Mouse (Mus musculus) layer of hippocampus, adult 2 months (tissue): Measurements from ENCODE around the gene Tmem164. TPM values are rescaled to one million over a fixed set of nuclear protein-coding genes. Genes with fewer than 3 reads are reported as not detected.

Source experiments
- DNase-seq, 2 experiments: peaks; one replicate each; pipeline ENCODE4 v3.0.0; 2022; ENCODE audit warnings: low spot score in 2 of 2
- H3K27ac ChIP-seq: fragments of 200-600 bp; 2 replicates; pipeline ENCODE4 v1.8.1; 2022
- H3K4me3 ChIP-seq: fragments of 200-600 bp; 2 replicates; pipeline ENCODE4 v1.8.1; 2022; ENCODE audit warnings: mild to moderate bottlenecking
- CTCF ChIP-seq: fragments of 200-600 bp; conservative IDR thresholded peaks from 2 replicates; pipeline ENCODE4 v1.8.1; 2022; ENCODE audit warnings: antibody characterized with exemption, mild to moderate bottlenecking, moderate library complexity
- total RNA-seq, 2 experiments: library from RNA; stranded (reverse); gene quantifications; 2 replicates each; pipeline ENCODE4 v1.2.3; 2021

The Tmem164 gene
- total RNA-seq, 2 experiments from 2014 or later: 17.4 to 18.6 TPM

DNA sequence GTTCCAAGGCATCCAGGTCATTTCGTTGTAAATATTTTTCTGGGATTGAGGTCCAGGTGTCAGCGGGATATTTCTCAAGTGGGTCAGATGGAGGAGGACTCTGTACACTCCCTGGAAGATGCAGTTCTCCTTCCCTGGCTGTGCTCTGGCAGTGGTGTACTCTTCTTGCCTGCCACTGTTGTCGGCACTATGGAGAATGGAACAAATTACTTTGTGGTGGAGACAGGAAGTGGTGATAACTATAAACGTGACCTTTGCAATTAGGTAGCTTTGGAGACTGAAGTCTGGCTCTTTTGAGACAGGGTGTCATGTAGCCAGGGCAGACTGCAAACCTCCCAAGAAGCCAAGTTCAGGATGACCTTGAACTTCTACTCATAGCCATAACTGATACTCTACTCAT is 55.9 kb downstream of the Tmem164 start:
- no peak for TF ChIP-seq CTCF
- DNase-seq: no peak

DNA sequence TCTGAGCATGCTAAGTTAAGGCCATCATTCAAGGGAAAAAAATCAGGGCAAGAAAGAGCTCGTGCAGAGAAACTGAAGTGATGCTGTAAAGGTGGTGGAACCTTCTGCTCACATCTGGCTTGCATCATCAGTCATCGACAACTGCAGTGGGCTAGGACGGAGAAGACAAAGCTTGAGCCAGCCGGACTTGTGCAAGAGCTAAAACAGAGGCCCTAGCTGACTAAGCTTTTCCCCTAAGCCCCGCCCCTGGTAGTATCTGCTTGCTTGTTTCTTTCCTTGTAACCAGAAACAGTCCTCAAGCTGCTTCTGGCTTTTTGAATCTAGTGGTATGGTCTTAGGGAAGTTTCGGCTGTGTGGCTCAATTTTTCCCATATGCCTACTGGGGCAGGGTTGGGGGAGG is 56.5 kb downstream of the Tmem164 start:
- DNase-seq: no peak
- TF ChIP-seq CTCF: no peak
- H3K4me3 ChIP-seq: no peak overlapping the region
- H3K27ac ChIP-seq: no peak overlapping the region

More for the DNA sequence above, 55.9 kb downstream of the Tmem164 start:
- no peak overlapping the region for H3K27ac ChIP-seq
- no peak overlapping the region for H3K4me3 ChIP-seq

DNA sequence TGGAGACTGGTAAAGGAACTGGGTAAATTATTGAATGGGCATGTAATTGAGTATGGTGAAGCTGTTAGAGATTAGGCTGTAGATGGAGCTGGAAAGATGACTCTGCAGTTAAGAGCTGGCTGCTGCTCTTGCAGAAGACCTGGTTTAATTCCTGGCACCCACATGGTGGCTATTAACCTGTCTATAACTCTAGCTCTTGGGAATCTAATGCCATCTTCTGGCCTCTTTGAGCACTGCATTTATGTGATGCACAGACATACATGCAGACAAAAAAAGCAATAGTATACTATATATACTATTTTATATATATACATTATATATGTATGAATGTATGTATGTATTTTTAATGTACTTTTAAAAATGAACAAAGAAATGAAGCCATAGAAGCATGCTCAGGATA is 66.2 kb downstream of the Tmem164 start:
- Histone ChIP-seq H3K4me3 (no peak overlapping the region), H3K27ac (no peak overlapping the region)
- TF ChIP-seq CTCF: peak; percentile 44
- no peak for DNase-seq

- no peak for TF ChIP-seq CTCF
- DNase-seq: no peak
- Histone ChIP-seq H3K27ac (no peak overlapping the region), H3K4me3 (no peak overlapping the region)
Observed at GRCm38 (mm10) chrX:142748574-142748973, 67.4 kb downstream of the Tmem164 start.

DNA sequence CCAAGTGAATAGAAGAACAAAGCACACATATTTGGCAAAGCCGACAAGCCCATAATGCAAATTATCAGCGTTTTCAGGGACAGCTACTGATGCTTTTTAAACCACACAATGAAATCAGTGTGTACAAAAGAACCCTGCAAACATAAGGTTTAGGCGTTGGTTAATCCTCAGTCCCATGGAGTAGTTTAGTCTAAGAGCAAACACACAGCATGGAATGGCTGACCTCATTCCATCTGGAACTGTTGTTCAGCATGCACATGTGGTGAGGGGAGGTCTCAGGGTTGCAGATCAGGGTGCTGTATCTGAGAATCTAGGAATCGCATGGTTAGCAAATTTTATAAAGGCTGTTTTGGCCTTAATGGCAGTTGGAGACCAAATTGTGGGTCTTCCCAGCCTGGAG is 69.6 kb downstream of the Tmem164 start:
- TF ChIP-seq CTCF: no peak
- H3K27ac ChIP-seq: no peak overlapping the region
- H3K4me3 ChIP-seq: no peak overlapping the region
- no peak for DNase-seq

DNA sequence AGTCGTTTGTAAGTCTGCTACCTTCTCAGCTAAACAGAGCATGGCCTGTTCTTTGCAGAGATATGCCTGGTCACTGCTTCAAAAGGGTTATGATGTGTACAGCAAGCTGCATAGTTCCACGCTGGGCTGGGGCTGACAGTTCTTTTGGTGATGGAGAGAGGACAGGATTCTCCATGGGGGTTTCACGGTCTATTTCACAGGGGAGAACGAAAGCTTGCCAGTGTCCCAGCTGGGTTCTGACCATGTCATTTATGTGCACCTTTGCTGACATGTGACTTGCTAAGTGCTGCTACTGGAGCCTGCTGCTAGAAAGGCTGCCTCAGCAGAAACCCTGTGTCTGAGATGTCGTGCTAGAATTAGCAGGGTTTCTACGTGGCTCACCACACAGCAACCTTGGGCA is 74.3 kb downstream of the Tmem164 start:
- H3K27ac ChIP-seq: no peak overlapping the region
- no peak for DNase-seq
- TF ChIP-seq CTCF: no peak

GRCm38 (mm10) chrX:142760415-142760814 is 79.2 kb downstream of the Tmem164 start:
- no peak for DNase-seq
- TF ChIP-seq CTCF: no peak
- no peak overlapping the region for H3K27ac ChIP-seq
- H3K4me3 ChIP-seq: no peak overlapping the region

More for the DNA sequence above, 74.3 kb downstream of the Tmem164 start:
- no peak overlapping the region for H3K4me3 ChIP-seq

GRCm38 (mm10) chrX:142763337-142763736 is 82.1 kb downstream of the Tmem164 start:
- no peak for DNase-seq
- H3K27ac ChIP-seq: no peak overlapping the region
- H3K4me3 ChIP-seq: no peak overlapping the region
- no peak for TF ChIP-seq CTCF

- Histone ChIP-seq H3K4me3 (no peak overlapping the region), H3K27ac (no peak overlapping the region)
- TF ChIP-seq CTCF: no peak
- no peak for DNase-seq
Observed at GRCm38 (mm10) chrX:142769698-142770097, 88.5 kb downstream of the Tmem164 start.

DNA sequence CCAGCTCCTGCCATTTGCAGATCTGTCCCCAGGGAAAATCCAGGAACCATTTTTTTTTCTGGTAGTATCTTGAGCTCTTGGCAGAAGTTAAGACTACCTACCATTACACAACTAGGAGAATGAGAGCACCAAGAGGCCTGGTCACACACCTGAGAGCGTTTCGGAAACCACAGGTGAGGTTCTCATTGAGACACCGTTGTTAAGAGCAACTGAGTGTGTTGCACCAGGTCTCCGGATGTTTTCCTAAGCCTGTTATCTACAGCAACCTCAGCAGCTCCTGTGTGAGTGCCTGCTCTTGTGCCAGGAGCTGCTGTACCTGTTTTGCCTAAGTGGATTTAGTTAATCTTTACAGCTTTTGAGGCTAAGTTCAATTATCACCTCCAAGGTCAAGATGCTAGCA is 92.5 kb downstream of the Tmem164 start:
- no peak for DNase-seq
- no peak overlapping the region for H3K4me3 ChIP-seq
- TF ChIP-seq CTCF: no peak
- H3K27ac ChIP-seq: no peak overlapping the region

GRCm38 (mm10) chrX:142776131-142776530 is 94.9 kb downstream of the Tmem164 start:
- H3K27ac ChIP-seq: no peak overlapping the region
- DNase-seq: no peak
- no peak overlapping the region for H3K4me3 ChIP-seq
- no peak for TF ChIP-seq CTCF

DNA sequence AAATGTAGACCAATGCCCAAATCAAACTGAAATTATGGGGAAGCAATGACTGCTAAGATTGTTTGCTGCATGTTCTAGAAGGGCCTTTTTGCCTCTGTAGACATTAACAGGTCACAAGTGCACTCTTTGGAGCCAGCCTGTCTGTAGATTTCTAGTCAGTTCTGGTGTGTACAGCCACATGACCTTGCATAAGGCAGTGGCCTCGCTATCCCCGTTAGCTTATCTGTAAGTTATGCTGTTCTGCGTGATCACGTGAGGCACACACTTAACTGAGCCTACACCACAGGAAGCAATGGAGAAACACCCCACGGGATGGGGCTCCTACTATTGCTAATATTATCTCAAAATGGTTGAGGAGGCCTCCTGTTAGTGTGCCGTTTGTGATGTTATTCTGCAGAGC is 97.4 kb downstream of the Tmem164 start:
- Histone ChIP-seq H3K27ac (0 out of 2 replicates have a peak overlapping the region, but pooled peaks have one; percentile 14), H3K4me3 (no peak overlapping the region)
- no peak for DNase-seq
- TF ChIP-seq CTCF: no peak

GRCm38 (mm10) chrX:142786160-142787052 is 105.2 kb downstream of the Tmem164 start:
- H3K4me3 ChIP-seq: no peak overlapping the region
- DNase-seq: no peak

GRCm38 (mm10) chrX:142792185-142792584 is 111.0 kb downstream of the Tmem164 start:
- Histone ChIP-seq H3K4me3 (no peak overlapping the region), H3K27ac (no peak overlapping the region)
- DNase-seq: no peak
- no peak for TF ChIP-seq CTCF

More at GRCm38 (mm10) chrX:142786160-142787052, 105.2 kb downstream of the Tmem164 start:
- H3K27ac ChIP-seq: no peak overlapping the region
- TF ChIP-seq CTCF: no peak
